Mouse (Mus musculus) embryonic facial prominence, embryonic 13.5 days (tissue): ENCODE measurements at regions not wholly inside any gene's neighbourhood (a gene's known extent, or its start where the extent isn't known, plus 50 kb on each side); places are given as distances from the start of the nearest gene placed in this dataset.

Experiments used
- ATAC-seq: fragments of 200-750 bp; cut with Nextera tagmentation; 2 replicates; pipeline ENCODE4 v1.8.0; 2017; ENCODE audit warnings: low read depth; ENCODE audit not compliant: insufficient number of reproducible peaks, insufficient read depth, low FRiP score, low TSS enrichment
- H3K27ac ChIP-seq: fragments of 300-500 bp; sonication (generic); 2 replicates; pipeline ENCODE4 v1.5.1; 2015; ENCODE audit warnings: moderate library complexity, mild to moderate bottlenecking, inconsistent platforms
- H3K27me3 ChIP-seq: fragments of 300-500 bp; sonication (generic); 2 replicates; pipeline ENCODE4 v1.6.1; 2015; ENCODE audit warnings: mild to moderate bottlenecking, inconsistent platforms
- H3K36me3 ChIP-seq: fragments of 300-500 bp; sonication (generic); 2 replicates; pipeline ENCODE4 v1.6.1; 2015; ENCODE audit warnings: mild to moderate bottlenecking, inconsistent platforms
- H3K4me1 ChIP-seq: fragments of 300-500 bp; sonication (generic); 2 replicates; pipeline ENCODE4 v1.6.1; 2015; ENCODE audit warnings: inconsistent platforms
- H3K4me2 ChIP-seq: fragments of 300-500 bp; sonication (generic); 2 replicates; pipeline ENCODE4 v1.6.1; 2015; ENCODE audit warnings: moderate library complexity, mild to moderate bottlenecking, inconsistent platforms
- H3K4me3 ChIP-seq: fragments of 300-500 bp; sonication (generic); 2 replicates; pipeline ENCODE4 v1.5.1; 2015; ENCODE audit warnings: mild to moderate bottlenecking, inconsistent platforms
- H3K9ac ChIP-seq: fragments of 300-500 bp; sonication (generic); 2 replicates; pipeline ENCODE4 v1.6.1; 2015; ENCODE audit warnings: mild to moderate bottlenecking, inconsistent platforms
- H3K9me3 ChIP-seq: fragments of 300-500 bp; sonication (generic); 2 replicates; pipeline ENCODE4 v1.6.1; 2016; ENCODE audit warnings: inconsistent platforms
- WGBS: fragments of 180-500 bp; shearing (Covaris S2); methylation state at CpG from one replicate; pipeline ENCODE4 v1.1.7; 2015; ENCODE audit warnings: mixed read lengths; 5-methylcytosine and 5-hydroxymethylcytosine counted together

GRCm38 (mm10) chr3:35104884-35105283 is 454.7 kb downstream of the Sox2 start:
- no peak for ATAC-seq
- H3K4me3 ChIP-seq, result no peak overlapping the region
- no peaks in the 10 kb centered on the region for H3K9me3 ChIP-seq
- H3K9ac ChIP-seq, result no peak overlapping the region
- H3K36me3 ChIP-seq, result no peaks in the 10 kb centered on the region
- H3K4me1 ChIP-seq, result peaks cover 14% of the 10 kb centered on the region
- H3K4me2 ChIP-seq, result no peak overlapping the region
- H3K27me3 ChIP-seq, result peaks cover 38% of the 10 kb centered on the region
- no peak overlapping the region for H3K27ac ChIP-seq
- 78% methylated on average over 11 of the region's 11 CpGs for WGBS

GRCm38 (mm10) chr3:35106097-35106496 is 455.9 kb downstream of the Sox2 start:
- Histone ChIP-seq H3K9ac (no peak overlapping the region), H3K36me3 (no peaks in the 10 kb centered on the region), H3K4me2 (no peak overlapping the region), H3K4me1 (peaks cover 14% of the 10 kb centered on the region), H3K4me3 (no peak overlapping the region), H3K9me3 (no peaks in the 10 kb centered on the region), H3K27me3 (peaks cover 28% of the 10 kb centered on the region), H3K27ac (no peak overlapping the region)
- WGBS, result 79% methylated on average over 7 of the region's 7 CpGs
- no peak for ATAC-seq

DNA sequence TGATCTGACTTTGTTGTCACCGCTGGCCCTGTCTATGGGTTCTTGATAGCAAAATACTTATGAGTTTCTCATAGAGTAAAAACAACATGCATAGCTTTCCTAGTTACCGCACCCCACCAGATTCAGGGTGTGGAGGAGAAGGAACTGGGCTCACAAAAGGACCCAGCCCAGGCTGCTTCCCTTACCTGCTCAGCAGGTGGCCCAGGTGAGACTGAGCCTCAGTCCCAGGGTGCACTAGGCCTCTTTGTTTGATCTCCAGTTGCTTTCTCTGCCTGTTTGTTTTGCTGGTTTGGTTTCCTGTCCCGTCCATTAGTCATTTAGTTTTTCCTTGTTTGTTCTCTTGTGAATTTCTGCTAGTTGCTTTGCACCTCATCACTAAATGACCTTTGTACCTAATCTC is 483.3 kb downstream of the Sox2 start:
- H3K9me3 ChIP-seq, result no peaks in the 10 kb centered on the region
- 77% methylated on average over 3 of the region's 3 CpGs for WGBS
- no peaks in the 10 kb centered on the region for H3K4me1 ChIP-seq
- H3K4me3 ChIP-seq, result no peak overlapping the region
- H3K9ac ChIP-seq, result no peak overlapping the region
- no peak overlapping the region for H3K4me2 ChIP-seq
- no peak for ATAC-seq
- H3K27me3 ChIP-seq, result no peaks in the 10 kb centered on the region
- no peak overlapping the region for H3K27ac ChIP-seq
- no peaks in the 10 kb centered on the region for H3K36me3 ChIP-seq

- Histone ChIP-seq H3K4me1 (peaks cover 4% of the 10 kb centered on the region; the same call in 1 of the 2 replicates), H3K9me3 (no peaks in the 10 kb centered on the region), H3K9ac (no peak overlapping the region), H3K27me3 (no peaks in the 10 kb centered on the region), H3K4me3 (no peak overlapping the region), H3K27ac (no peak overlapping the region), H3K4me2 (no peak overlapping the region), H3K36me3 (no peaks in the 10 kb centered on the region)
- 71% methylated on average over 11 of the region's 11 CpGs for WGBS
- no peak for ATAC-seq
These were observed 491.5 kb downstream of the Sox2 start for GRCm38 (mm10) chr3:35141500-35142220.

- WGBS, result 42% methylated on average over 2 of the region's 2 CpGs
- ATAC-seq, result no peak
- no peak overlapping the region for H3K9ac ChIP-seq
These were observed 492.5 kb downstream of the Sox2 start for GRCm38 (mm10) chr3:35142683-35143082.

GRCm38 (mm10) chr3:35145569-35145968 is 495.4 kb downstream of the Sox2 start:
- WGBS, result 88% methylated on average over 2 of the region's 2 CpGs
- Histone ChIP-seq H3K27ac (no peak overlapping the region), H3K9me3 (no peaks in the 10 kb centered on the region), H3K27me3 (no peaks in the 10 kb centered on the region), H3K4me3 (no peak overlapping the region), H3K36me3 (no peaks in the 10 kb centered on the region), H3K9ac (no peak overlapping the region), H3K4me2 (no peak overlapping the region), H3K4me1 (peaks cover 4% of the 10 kb centered on the region; the same call in 1 of the 2 replicates)
- no peak for ATAC-seq

More at GRCm38 (mm10) chr3:35142683-35143082, 492.5 kb downstream of the Sox2 start:
- Histone ChIP-seq H3K4me3 (no peak overlapping the region), H3K36me3 (no peaks in the 10 kb centered on the region), H3K27ac (no peak overlapping the region), H3K9me3 (no peaks in the 10 kb centered on the region), H3K27me3 (no peaks in the 10 kb centered on the region), H3K4me1 (peaks cover 4% of the 10 kb centered on the region; the same call in 1 of the 2 replicates), H3K4me2 (no peak overlapping the region)

DNA sequence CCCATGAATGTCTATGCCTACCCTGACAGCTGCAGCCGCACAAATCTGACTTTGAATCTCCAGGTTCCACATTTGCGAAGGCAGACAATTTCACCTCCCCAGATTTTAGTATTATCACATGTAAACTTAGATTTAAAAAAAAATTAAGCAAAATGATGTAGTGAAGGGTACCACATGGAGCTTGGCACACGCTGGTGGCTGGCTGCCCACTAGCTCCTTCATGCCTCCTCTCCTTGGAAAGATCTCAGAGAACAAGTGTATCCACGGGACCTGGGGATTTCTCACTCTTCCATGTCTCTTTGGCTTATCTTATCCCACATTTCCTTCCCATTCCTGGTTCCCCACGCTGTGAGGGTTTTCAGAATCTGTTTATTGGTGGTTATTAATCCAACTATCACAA is 496.5 kb downstream of the Sox2 start:
- ATAC-seq, result no peak
- Histone ChIP-seq H3K36me3 (no peaks in the 10 kb centered on the region), H3K4me2 (no peak overlapping the region), H3K27ac (no peak overlapping the region), H3K4me3 (no peak overlapping the region), H3K9ac (no peak overlapping the region), H3K27me3 (no peaks in the 10 kb centered on the region), H3K9me3 (no peaks in the 10 kb centered on the region), H3K4me1 (peaks cover 4% of the 10 kb centered on the region; the same call in 1 of the 2 replicates)
- 89% methylated on average over 5 of the region's 5 CpGs for WGBS

DNA sequence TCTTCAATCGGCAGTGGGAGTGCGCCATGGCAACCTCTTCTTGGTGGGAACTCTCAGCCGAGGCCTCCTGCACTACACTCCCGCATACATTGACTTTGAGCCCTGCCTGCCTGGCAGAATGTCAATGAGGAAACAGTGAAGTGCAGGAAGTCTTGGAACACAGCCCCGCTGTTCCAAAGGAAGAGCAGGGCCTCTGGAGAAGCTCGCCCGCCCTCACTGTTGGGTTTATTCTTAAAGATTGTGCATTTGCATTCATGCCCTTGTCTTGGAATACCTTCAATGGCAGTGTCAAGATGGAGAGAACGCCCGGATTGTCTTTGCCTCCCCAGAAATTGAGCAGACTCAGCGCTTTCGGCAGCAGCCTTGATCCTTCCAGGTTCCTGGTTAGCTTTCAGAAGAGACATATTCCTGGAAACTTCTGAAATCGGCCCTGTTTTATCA is 499.1 kb downstream of the Sox2 start:
- H3K4me1 ChIP-seq, result no peaks in the 10 kb centered on the region
- H3K27me3 ChIP-seq, result no peaks in the 10 kb centered on the region
- no peak for ATAC-seq
- no peaks in the 10 kb centered on the region for H3K36me3 ChIP-seq
- H3K9me3 ChIP-seq, result no peaks in the 10 kb centered on the region
- no peak overlapping the region for H3K4me2 ChIP-seq
- H3K4me3 ChIP-seq, result no peak overlapping the region
- H3K9ac ChIP-seq, result no peak overlapping the region
- H3K27ac ChIP-seq, result no peak overlapping the region
- WGBS, result 61% methylated on average over 12 of the region's 12 CpGs

GRCm38 (mm10) chr3:35152191-35152590 is 502.0 kb downstream of the Sox2 start:
- ATAC-seq, result no peak
- Histone ChIP-seq H3K4me1 (no peaks in the 10 kb centered on the region), H3K36me3 (no peaks in the 10 kb centered on the region), H3K27ac (no peak overlapping the region), H3K4me2 (no peak overlapping the region), H3K27me3 (no peaks in the 10 kb centered on the region), H3K9me3 (no peaks in the 10 kb centered on the region), H3K9ac (no peak overlapping the region), H3K4me3 (no peak overlapping the region)
- 73% methylated on average over 7 of the region's 7 CpGs for WGBS

- Histone ChIP-seq H3K36me3 (no peaks in the 10 kb centered on the region), H3K4me2 (no peak overlapping the region), H3K27ac (no peak overlapping the region), H3K9me3 (no peaks in the 10 kb centered on the region), H3K4me1 (no peaks in the 10 kb centered on the region), H3K9ac (no peak overlapping the region), H3K27me3 (no peaks in the 10 kb centered on the region), H3K4me3 (no peak overlapping the region)
- no peak for ATAC-seq
- WGBS, result 34% methylated on average over 6 of the region's 6 CpGs
These were observed 504.1 kb downstream of the Sox2 start for GRCm38 (mm10) chr3:35154266-35154665.

GRCm38 (mm10) chr3:35168676-35169075 is 518.5 kb downstream of the Sox2 start:
- no peak overlapping the region for H3K27ac ChIP-seq
- no peaks in the 10 kb centered on the region for H3K36me3 ChIP-seq
- 94% methylated on average over 1 of the region's 1 CpGs for WGBS
- H3K4me1 ChIP-seq, result no peaks in the 10 kb centered on the region
- no peaks in the 10 kb centered on the region for H3K27me3 ChIP-seq
- H3K4me3 ChIP-seq, result no peak overlapping the region
- H3K4me2 ChIP-seq, result no peak overlapping the region
- no peaks in the 10 kb centered on the region for H3K9me3 ChIP-seq
- no peak for ATAC-seq
- no peak overlapping the region for H3K9ac ChIP-seq

GRCm38 (mm10) chr3:35178759-35179440 is 528.7 kb downstream of the Sox2 start:
- Histone ChIP-seq H3K4me3 (no peak overlapping the region), H3K9me3 (no peaks in the 10 kb centered on the region), H3K27ac (no peak overlapping the region), H3K27me3 (no peaks in the 10 kb centered on the region), H3K36me3 (no peaks in the 10 kb centered on the region), H3K4me2 (no peak overlapping the region), H3K4me1 (no peaks in the 10 kb centered on the region), H3K9ac (no peak overlapping the region)
- no peak for ATAC-seq
- 88% methylated on average over 12 of the region's 12 CpGs for WGBS
